Mouse (Mus musculus) kidney, postnatal 0 days (tissue): ENCODE measurements at regions not wholly inside any gene's neighbourhood (a gene's known extent, or its start where the extent isn't known, plus 50 kb on each side); places are given as distances from the start of the nearest gene placed in this dataset.

ENCODE experiments used
- ATAC-seq: fragments of 200-750 bp; cut with Nextera tagmentation; replicated peaks from 2 replicates; pipeline ENCODE4 v1.8.0; 2017; ENCODE audit warnings: low read depth, moderate number of reproducible peaks, moderate TSS enrichment, moderate library complexity; ENCODE audit not compliant: low FRiP score
- DNase-seq: peaks from one replicate; pipeline ENCODE4 v3.0.0-alpha.2; 2016; ENCODE audit warnings: low spot score
- H3K27ac ChIP-seq: fragments of 300-500 bp; sonication (generic); 2 replicates; pipeline ENCODE4 v1.5.1; 2014; ENCODE audit warnings: mild to moderate bottlenecking
- H3K27me3 ChIP-seq: fragments of 300-500 bp; sonication (generic); 2 replicates; pipeline ENCODE4 v1.6.1; 2014; ENCODE audit warnings: low read length, mixed read lengths; ENCODE audit not compliant: insufficient read depth
- H3K36me3 ChIP-seq: fragments of 300-500 bp; sonication (generic); 2 replicates; pipeline ENCODE4 v1.6.1; 2014; ENCODE audit warnings: low read length, mixed read lengths; ENCODE audit not compliant: insufficient read depth
- H3K4me1 ChIP-seq: fragments of 300-500 bp; sonication (generic); replicated peaks from 2 replicates; pipeline ENCODE4 v1.6.1; 2014; ENCODE audit warnings: antibody characterized with exemption, low read length, mixed read lengths; ENCODE audit not compliant: insufficient read depth
- H3K4me2 ChIP-seq: fragments of 300-500 bp; sonication (generic); 2 replicates; pipeline ENCODE4 v1.6.1; 2014; ENCODE audit warnings: mild to moderate bottlenecking, low read length, moderate library complexity, mixed read lengths
- H3K4me3 ChIP-seq: fragments of 300-500 bp; sonication (generic); replicated peaks from 2 replicates; pipeline ENCODE4 v1.5.1; 2014; ENCODE audit warnings: low read depth, low read length
- H3K9ac ChIP-seq: fragments of 300-500 bp; sonication (generic); 2 replicates; pipeline ENCODE4 v1.6.1; 2014; ENCODE audit warnings: low read depth, low read length
- H3K9me3 ChIP-seq: fragments of 300-500 bp; sonication (generic); replicated peaks from 2 replicates; pipeline ENCODE4 v1.6.1; 2016; ENCODE audit warnings: low read length, inconsistent platforms, mixed read lengths
- CTCF ChIP-seq: IDR thresholded peaks from 2 replicates; pipeline ENCODE4 v1.5.1; 2016; ENCODE audit warnings: antibody characterized with exemption, low read depth, mild to moderate bottlenecking, moderate library complexity
- WGBS: fragments of 180-500 bp; shearing (Covaris S2); extraction: QIAGEN DNeasy Blood & Tissue Kit; methylation state at CpG from one replicate; pipeline ENCODE4 v1.1.7; 2014; 5-methylcytosine and 5-hydroxymethylcytosine counted together

- no peaks in the 10 kb centered on the region for H3K27me3 ChIP-seq
- no peak overlapping the region for H3K27ac ChIP-seq
- no peak overlapping the region for H3K4me3 ChIP-seq
- H3K36me3 ChIP-seq, result no peaks in the 10 kb centered on the region
- no peak overlapping the region for H3K9ac ChIP-seq
- no peak overlapping the region for H3K4me2 ChIP-seq
- H3K9me3 ChIP-seq, result no peaks in the 10 kb centered on the region
- ATAC-seq, result no peak
- DNase-seq, result no peak
- WGBS, result 81% methylated on average over 2 of the region's 2 CpGs
- H3K4me1 ChIP-seq, result no peaks in the 10 kb centered on the region
- TF ChIP-seq CTCF, result no peak
These were observed 380.1 kb downstream of the Slc22a22 start for GRCm38 (mm10) chr15:57097309-57097708.

GRCm38 (mm10) chr15:57079806-57080205 is 397.6 kb downstream of the Slc22a22 start:
- ATAC-seq (no peak), DNase-seq (no peak)
- Histone ChIP-seq H3K36me3 (no peaks in the 10 kb centered on the region), H3K4me2 (no peak overlapping the region), H3K9ac (no peak overlapping the region), H3K4me3 (no peak overlapping the region), H3K27ac (no peak overlapping the region), H3K4me1 (no peaks in the 10 kb centered on the region), H3K27me3 (no peaks in the 10 kb centered on the region), H3K9me3 (no peaks in the 10 kb centered on the region)
- no peak for TF ChIP-seq CTCF

GRCm38 (mm10) chr15:57073776-57074175 is 403.6 kb downstream of the Slc22a22 start:
- no peak overlapping the region for H3K9ac ChIP-seq
- WGBS, result 71% methylated on average over 4 of the region's 4 CpGs
- no peak overlapping the region for H3K27ac ChIP-seq

GRCm38 (mm10) chr15:57061502-57061901 is 415.9 kb downstream of the Slc22a22 start:
- no peak overlapping the region for H3K27ac ChIP-seq
- H3K9me3 ChIP-seq, result no peaks in the 10 kb centered on the region
- H3K4me1 ChIP-seq, result no peaks in the 10 kb centered on the region
- H3K4me3 ChIP-seq, result no peak overlapping the region
- H3K36me3 ChIP-seq, result no peaks in the 10 kb centered on the region
- WGBS, result 92% methylated on average over 2 of the region's 2 CpGs
- ATAC-seq (no peak), DNase-seq (no peak)
- TF ChIP-seq CTCF, result no peak
- H3K27me3 ChIP-seq, result no peaks in the 10 kb centered on the region
- H3K9ac ChIP-seq, result no peak overlapping the region
- no peak overlapping the region for H3K4me2 ChIP-seq

More at GRCm38 (mm10) chr15:57073776-57074175, 403.6 kb downstream of the Slc22a22 start:
- ATAC-seq, result no peak
- no peaks in the 10 kb centered on the region for H3K9me3 ChIP-seq
- H3K36me3 ChIP-seq, result no peaks in the 10 kb centered on the region
- no peaks in the 10 kb centered on the region for H3K4me1 ChIP-seq
- H3K4me2 ChIP-seq, result no peak overlapping the region
- no peak overlapping the region for H3K4me3 ChIP-seq
- no peak for DNase-seq
- H3K27me3 ChIP-seq, result no peaks in the 10 kb centered on the region
- TF ChIP-seq CTCF, result no peak

GRCm38 (mm10) chr15:57059550-57060195 is 417.8 kb downstream of the Slc22a22 start:
- Histone ChIP-seq H3K4me1 (no peaks in the 10 kb centered on the region), H3K9ac (no peak overlapping the region), H3K27me3 (no peaks in the 10 kb centered on the region), H3K36me3 (no peaks in the 10 kb centered on the region), H3K9me3 (no peaks in the 10 kb centered on the region), H3K4me3 (no peak overlapping the region), H3K27ac (no peak overlapping the region), H3K4me2 (no peak overlapping the region)
- 86% methylated on average over 1 of the region's 1 CpGs for WGBS
- ATAC-seq (no peak), DNase-seq (no peak)
- no peak for TF ChIP-seq CTCF

- Histone ChIP-seq H3K4me3 (no peak overlapping the region), H3K4me1 (no peaks in the 10 kb centered on the region), H3K36me3 (no peaks in the 10 kb centered on the region), H3K27ac (no peak overlapping the region), H3K27me3 (no peaks in the 10 kb centered on the region), H3K4me2 (no peak overlapping the region), H3K9me3 (no peaks in the 10 kb centered on the region), H3K9ac (no peak overlapping the region)
- ATAC-seq (no peak), DNase-seq (no peak)
- no peak for TF ChIP-seq CTCF
- 95% methylated on average over 1 of the region's 1 CpGs for WGBS
These were observed 425.1 kb downstream of the Slc22a22 start for GRCm38 (mm10) chr15:57052287-57052686.
